Mouse (Mus musculus) heart, postnatal 14 days (tissue): ENCODE measurements at regions not wholly inside any gene's neighbourhood (a gene's known extent, or its start where the extent isn't known, plus 50 kb on each side); places are given as distances from the start of the nearest gene placed in this dataset.
A peak's percentile ranks its signal among the peaks of the same experiment; 100 is the strongest.

Experiments
- DNase-seq, 2 experiments: peaks; one replicate each; pipeline ENCODE4 v3.0.0; 2021 to 2022
- intact Hi-C: fragments of 180-260 bp; cut with DNase I; formaldehyde crosslinking; loops from one replicate; pipeline ENCODE4 v1.15.1; 2025

DNA sequence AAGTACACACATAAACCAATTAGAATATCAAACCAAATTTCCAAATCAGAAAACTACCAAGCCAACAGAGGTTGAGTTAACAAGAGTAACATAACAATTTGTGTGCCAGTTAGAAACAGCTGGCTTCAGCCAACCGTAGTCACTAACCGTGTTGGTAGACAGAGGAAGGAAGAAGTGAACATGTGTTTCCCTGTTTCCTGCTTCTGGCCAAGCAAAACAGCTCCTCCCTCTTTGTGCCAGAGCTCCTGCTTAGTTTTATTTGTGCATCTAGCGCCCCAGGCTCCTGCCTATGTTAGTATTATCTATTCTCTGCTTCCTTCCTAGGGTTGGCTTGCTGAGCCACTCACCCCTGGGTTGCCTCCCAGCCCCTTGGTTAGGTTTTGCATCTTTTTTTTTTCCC, 255.2 kb downstream of the Mreg start:
- peak in 1 of 2 experiments; percentile 7 for DNase-seq
- intact Hi-C loops = no loop called here

DNA sequence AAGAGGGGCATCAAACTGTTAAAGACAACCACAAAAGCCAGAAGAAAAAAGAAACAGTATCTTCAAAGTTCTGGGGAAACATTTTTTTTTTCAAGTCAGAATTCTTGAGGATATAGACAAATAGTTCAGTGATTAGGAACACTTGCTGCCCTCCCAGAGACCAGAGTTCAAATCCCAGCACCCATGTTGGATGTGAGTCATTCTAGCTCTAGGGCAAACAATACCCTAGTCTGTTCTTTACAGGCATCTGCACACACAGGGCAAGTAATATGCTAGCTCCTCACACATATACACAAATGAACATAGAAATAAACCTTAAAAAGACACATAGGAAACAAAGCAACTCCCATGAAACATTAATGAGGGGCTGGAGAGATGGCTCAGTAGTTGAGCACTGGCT, 256.8 kb downstream of the Mreg start:
- intact Hi-C loops = no loop called here
- DNase-seq = no peak

GRCm38 (mm10) chr1:71953292-71953691, 258.8 kb downstream of the Mreg start:
- intact Hi-C loops = no loop called here
- DNase-seq = no peak

- intact Hi-C loops = no loop called here
- DNase-seq = no peak
Measured at GRCm38 (mm10) chr1:71949549-71949948, 262.6 kb downstream of the Mreg start.

GRCm38 (mm10) chr1:71948686-71949085, 263.4 kb downstream of the Mreg start:
- intact Hi-C loops = no loop called here
- DNase-seq = no peak

DNA sequence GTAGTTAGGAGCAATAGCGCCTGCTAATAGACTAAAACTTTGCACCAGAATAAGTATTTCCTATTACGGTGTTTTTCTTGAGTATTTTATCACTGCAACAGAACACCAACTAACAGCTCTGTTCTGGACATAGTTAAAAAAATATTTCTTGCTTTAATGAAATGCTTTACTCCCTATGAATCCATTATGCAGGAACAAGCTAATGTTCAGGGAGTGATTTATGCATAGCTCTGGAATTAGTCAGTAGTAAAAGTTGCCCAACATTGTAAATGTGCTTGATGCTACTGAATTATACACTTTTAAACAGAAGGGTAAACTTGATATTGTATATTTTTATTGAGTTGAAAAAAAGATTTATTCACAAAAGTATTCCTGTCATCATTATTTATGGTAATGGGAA, 264.6 kb downstream of the Mreg start:
- DNase-seq = no peak
- intact Hi-C loops = no loop called here

GRCm38 (mm10) chr1:71946911-71947310, 265.2 kb downstream of the Mreg start:
- intact Hi-C loops = no loop called here
- no peak for DNase-seq

GRCm38 (mm10) chr1:71945070-71945469, 267.0 kb downstream of the Mreg start:
- intact Hi-C loops = no loop called here
- DNase-seq = peak; percentile 28 to 55

- DNase-seq = no peak
- intact Hi-C loops = no loop called here
Measured at GRCm38 (mm10) chr1:71944531-71944930, 267.6 kb downstream of the Mreg start.

DNA sequence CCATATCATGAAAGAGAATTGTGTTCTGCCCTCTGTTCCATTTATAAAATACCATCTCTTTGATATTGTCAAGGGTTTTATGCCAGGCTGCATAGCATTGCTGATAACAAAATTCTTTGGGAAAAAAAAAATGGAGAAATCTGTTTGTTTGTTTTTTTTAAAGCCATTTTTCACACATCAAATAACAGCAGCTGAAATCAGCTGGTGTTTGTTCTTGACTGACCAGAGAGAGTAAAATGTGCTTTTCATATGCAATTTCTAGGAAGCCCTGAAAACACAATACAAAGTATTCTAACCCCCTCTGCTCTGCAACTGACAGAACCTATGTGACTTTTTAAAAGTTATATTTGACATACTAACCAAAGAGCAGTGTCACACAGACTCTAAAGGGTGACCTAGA, 270.0 kb downstream of the Mreg start:
- no peak for DNase-seq
- intact Hi-C loops = no loop called here

DNA sequence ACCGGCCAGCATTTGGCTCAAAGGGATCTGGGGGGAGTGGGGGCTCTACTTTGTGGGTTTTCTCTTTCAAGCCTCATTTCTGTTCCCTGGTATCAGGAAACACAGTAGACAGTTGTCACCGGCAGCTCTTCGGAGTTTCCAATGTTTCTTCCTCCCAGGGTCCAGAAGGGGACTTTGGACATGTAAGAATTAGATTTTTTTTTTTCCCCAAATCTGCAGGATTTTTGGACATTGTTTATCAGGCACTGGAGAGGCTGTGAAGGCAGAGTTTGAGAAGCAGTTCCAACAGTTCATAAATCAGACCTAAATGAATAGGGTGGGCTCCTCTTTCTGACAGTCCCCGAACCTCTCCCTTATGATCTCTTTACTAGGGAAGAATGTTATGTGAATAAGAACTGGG, 270.4 kb downstream of the Mreg start:
- intact Hi-C loops = no loop called here
- DNase-seq = no peak

- no peak for DNase-seq
- intact Hi-C loops = no loop called here
Measured at GRCm38 (mm10) chr1:71940900-71941299, 271.2 kb downstream of the Mreg start.

- intact Hi-C loops = no loop called here
- DNase-seq = no peak
Measured at GRCm38 (mm10) chr1:71938323-71939007, 273.6 kb downstream of the Mreg start.

- intact Hi-C loops = no loop called here
- no peak for DNase-seq
Measured at GRCm38 (mm10) chr1:71937922-71938321, 274.2 kb downstream of the Mreg start.

- no peak for DNase-seq
- intact Hi-C loops = no loop called here
Measured at GRCm38 (mm10) chr1:71937168-71937567, 274.9 kb downstream of the Mreg start.

- no peak for DNase-seq
- intact Hi-C loops = no loop called here
Measured at GRCm38 (mm10) chr1:71936501-71937129, 275.5 kb downstream of the Mreg start.

DNA sequence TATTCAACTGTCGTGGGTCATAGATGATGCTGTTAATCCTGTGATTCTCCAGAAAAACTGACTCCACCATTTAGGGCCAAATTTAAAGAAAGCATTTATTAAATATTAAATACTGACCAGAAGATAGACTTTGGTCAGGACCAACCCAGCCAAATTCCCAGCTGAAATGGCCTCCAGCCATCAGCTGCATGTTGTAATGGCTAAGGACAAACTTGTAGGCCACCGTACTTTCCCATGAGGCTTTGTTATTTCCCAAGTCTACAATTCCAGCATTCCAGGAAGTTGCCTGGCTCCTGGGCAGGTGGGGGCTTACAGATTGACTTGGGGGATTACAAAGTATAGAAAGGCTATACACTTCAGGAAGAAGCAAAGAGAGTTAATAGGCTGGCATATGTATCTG, 272.5 kb upstream of the Fn1 start:
- no peak for DNase-seq
- intact Hi-C loops = no loop called here

- intact Hi-C loops = no loop called here
- no peak for DNase-seq
Measured at GRCm38 (mm10) chr1:71924884-71925283, 271.9 kb upstream of the Fn1 start.

- no peak for DNase-seq
- intact Hi-C loops = no loop called here
Measured at GRCm38 (mm10) chr1:71923731-71924130, 270.7 kb upstream of the Fn1 start.

DNA sequence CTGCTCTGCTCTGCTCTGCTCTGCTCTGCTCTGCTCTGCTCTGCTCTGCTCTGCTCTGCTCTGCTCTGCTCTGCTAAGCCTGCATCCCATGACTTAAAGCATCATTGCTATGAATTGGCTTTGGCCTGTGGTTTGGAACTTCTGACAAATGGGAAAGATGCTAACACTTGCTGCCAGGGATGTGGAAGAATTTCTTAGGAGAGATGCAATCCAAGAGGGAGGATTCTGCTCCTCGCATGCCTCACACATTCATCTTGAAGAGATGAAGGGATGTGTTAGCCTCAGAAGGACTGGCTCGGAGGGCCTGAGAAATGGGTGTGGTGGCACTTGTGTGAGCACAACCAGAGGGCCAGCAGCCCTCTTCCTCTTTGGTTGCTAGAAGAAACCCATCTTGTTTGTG, 268.5 kb upstream of the Fn1 start:
- intact Hi-C loops = no loop called here
- no peak for DNase-seq

GRCm38 (mm10) chr1:71919891-71920290, 266.9 kb upstream of the Fn1 start:
- intact Hi-C loops = no loop called here
- no peak for DNase-seq

GRCm38 (mm10) chr1:71917021-71917420, 264.0 kb upstream of the Fn1 start:
- DNase-seq = no peak

GRCm38 (mm10) chr1:71914439-71914838, 261.4 kb upstream of the Fn1 start:
- intact Hi-C loops = no loop called here
- no peak for DNase-seq

More at GRCm38 (mm10) chr1:71917021-71917420, 264.0 kb upstream of the Fn1 start:
- intact Hi-C loops = no loop called here
